Mouse (Mus musculus): Measurements from ENCODE around the gene Kcnma1. TPM values are rescaled to one million over a fixed set of nuclear protein-coding genes. Genes with fewer than 3 reads are reported as not detected.

The Kcnma1 gene
- polyA plus RNA-seq, 2 experiments: 5.4 to 8.5 TPM

- Histone ChIP-seq H3K4me1 (ENCODE audit: control insufficient read depth, insufficient read depth, low read length) (no peaks in the 10 kb centered on the region), H3K27ac (replicated peaks; ENCODE audit: low read depth, low read length) (no peak overlapping the region), H3K27me3 (ENCODE audit: control insufficient read depth, insufficient read depth, low read length) (no peaks in the 10 kb centered on the region), H3K36me3 (ENCODE audit: control insufficient read depth, insufficient read depth, low read length) (no peaks in the 10 kb centered on the region), H3K9ac (ENCODE audit: low read depth, low read length, severe bottlenecking) (no peak overlapping the region), H3K4me2 (replicated peaks; ENCODE audit: low read depth, low read length, severe bottlenecking) (no peak overlapping the region), H3K9me3 (ENCODE audit: control insufficient read depth, low read length) (no peaks in the 10 kb centered on the region), H3K4me3 (replicated peaks; ENCODE audit: low read length) (no peak overlapping the region)
- WGBS: 83% methylated on average over 2 of the region's 2 CpGs
- ATAC-seq (ENCODE audit: low FRiP score, low read depth): no peak
- no peak for TF ChIP-seq POLR2A (IDR thresholded peaks at IDR 0.05; ENCODE audit: borderline replicate concordance, extremely low read depth, insufficient read depth, insufficient read length)
- no peak for DNase-seq (ENCODE audit: low spot score)
Measured at GRCm38 (mm10) chr14:23874545-23874944, 139.7 kb downstream of the Kcnma1 start.

GRCm38 (mm10) chr14:23857034-23857433 is 157.3 kb downstream of the Kcnma1 start:
- H3K36me3 ChIP-seq (ENCODE audit: control insufficient read depth, insufficient read depth, low read length): no peaks in the 10 kb centered on the region
- no peak for ATAC-seq (ENCODE audit: low FRiP score, low read depth)
- no peak for TF ChIP-seq POLR2A (IDR thresholded peaks at IDR 0.05; ENCODE audit: borderline replicate concordance, extremely low read depth, insufficient read depth, insufficient read length)
- WGBS: 79% methylated on average over 4 of the region's 4 CpGs
- no peaks in the 10 kb centered on the region for H3K27me3 ChIP-seq (ENCODE audit: control insufficient read depth, insufficient read depth, low read length)
- H3K4me3 ChIP-seq (replicated peaks; ENCODE audit: low read length): no peak overlapping the region
- no peaks in the 10 kb centered on the region for H3K9me3 ChIP-seq (ENCODE audit: control insufficient read depth, low read length)
- no peak overlapping the region for H3K9ac ChIP-seq (ENCODE audit: low read depth, low read length, severe bottlenecking)
- H3K4me1 ChIP-seq (ENCODE audit: control insufficient read depth, insufficient read depth, low read length): no peaks in the 10 kb centered on the region
- no peak overlapping the region for H3K4me2 ChIP-seq (replicated peaks; ENCODE audit: low read depth, low read length, severe bottlenecking)
- no peak for DNase-seq (ENCODE audit: low spot score)
- H3K27ac ChIP-seq (replicated peaks; ENCODE audit: low read depth, low read length): no peak overlapping the region

- no peak overlapping the region for H3K27ac ChIP-seq (replicated peaks; ENCODE audit: low read depth, low read length)
- H3K36me3 ChIP-seq (ENCODE audit: control insufficient read depth, insufficient read depth, low read length): no peaks in the 10 kb centered on the region
- H3K9ac ChIP-seq (ENCODE audit: low read depth, low read length, severe bottlenecking): no peak overlapping the region
- TF ChIP-seq POLR2A (IDR thresholded peaks at IDR 0.05; ENCODE audit: borderline replicate concordance, extremely low read depth, insufficient read depth, insufficient read length): no peak
- H3K9me3 ChIP-seq (ENCODE audit: control insufficient read depth, low read length): no peaks in the 10 kb centered on the region
- H3K4me1 ChIP-seq (ENCODE audit: control insufficient read depth, insufficient read depth, low read length): no peaks in the 10 kb centered on the region
- no peak overlapping the region for H3K4me3 ChIP-seq (replicated peaks; ENCODE audit: low read length)
- H3K27me3 ChIP-seq (ENCODE audit: control insufficient read depth, insufficient read depth, low read length): no peaks in the 10 kb centered on the region
- 73% methylated on average over 2 of the region's 2 CpGs for WGBS
- ATAC-seq (ENCODE audit: low FRiP score, low read depth): no peak
- H3K4me2 ChIP-seq (replicated peaks; ENCODE audit: low read depth, low read length, severe bottlenecking): no peak overlapping the region
- DNase-seq (ENCODE audit: low spot score): peak; percentile 32
Measured at GRCm38 (mm10) chr14:23854946-23855345, 159.3 kb downstream of the Kcnma1 start.

- no peaks in the 10 kb centered on the region for H3K4me1 ChIP-seq (ENCODE audit: control insufficient read depth, insufficient read depth, low read length)
- no peak overlapping the region for H3K9ac ChIP-seq (ENCODE audit: low read depth, low read length, severe bottlenecking)
- H3K9me3 ChIP-seq (ENCODE audit: control insufficient read depth, low read length): no peaks in the 10 kb centered on the region
- H3K36me3 ChIP-seq (ENCODE audit: control insufficient read depth, insufficient read depth, low read length): no peaks in the 10 kb centered on the region
- H3K27ac ChIP-seq (replicated peaks; ENCODE audit: low read depth, low read length): no peak overlapping the region
- TF ChIP-seq POLR2A (IDR thresholded peaks at IDR 0.05; ENCODE audit: borderline replicate concordance, extremely low read depth, insufficient read depth, insufficient read length): no peak
- WGBS: 44% methylated on average over 6 of the region's 6 CpGs
- no peak overlapping the region for H3K4me2 ChIP-seq (replicated peaks; ENCODE audit: low read depth, low read length, severe bottlenecking)
- no peak for ATAC-seq (ENCODE audit: low FRiP score, low read depth)
- no peak for DNase-seq (ENCODE audit: low spot score)
- no peaks in the 10 kb centered on the region for H3K27me3 ChIP-seq (ENCODE audit: control insufficient read depth, insufficient read depth, low read length)
- H3K4me3 ChIP-seq (replicated peaks; ENCODE audit: low read length): no peak overlapping the region
Measured at GRCm38 (mm10) chr14:23848529-23849141, 165.7 kb downstream of the Kcnma1 start.

GRCm38 (mm10) chr14:23846706-23847105 is 167.6 kb downstream of the Kcnma1 start:
- Histone ChIP-seq H3K4me3 (replicated peaks; ENCODE audit: low read length) (no peak overlapping the region), H3K9ac (ENCODE audit: low read depth, low read length, severe bottlenecking) (no peak overlapping the region), H3K9me3 (ENCODE audit: control insufficient read depth, low read length) (no peaks in the 10 kb centered on the region), H3K4me2 (replicated peaks; ENCODE audit: low read depth, low read length, severe bottlenecking) (no peak overlapping the region), H3K36me3 (ENCODE audit: control insufficient read depth, insufficient read depth, low read length) (no peaks in the 10 kb centered on the region), H3K4me1 (ENCODE audit: control insufficient read depth, insufficient read depth, low read length) (no peaks in the 10 kb centered on the region), H3K27me3 (ENCODE audit: control insufficient read depth, insufficient read depth, low read length) (no peaks in the 10 kb centered on the region), H3K27ac (replicated peaks; ENCODE audit: low read depth, low read length) (no peak overlapping the region)
- WGBS: 84% methylated on average over 4 of the region's 4 CpGs
- ATAC-seq (ENCODE audit: low FRiP score, low read depth): no peak
- TF ChIP-seq POLR2A (IDR thresholded peaks at IDR 0.05; ENCODE audit: borderline replicate concordance, extremely low read depth, insufficient read depth, insufficient read length): no peak
- no peak for DNase-seq (ENCODE audit: low spot score)

Measured in limb, embryonic 14.5 days (tissue).